Mouse (Mus musculus) kidney, postnatal 10 days (tissue): Measurements from ENCODE around the gene Nampt.
A peak's percentile ranks its signal among the peaks of the same experiment; 100 is the strongest.

Experiments
- DNase-seq: peaks from one replicate; pipeline ENCODE4 v3.0.0; 2021; ENCODE audit warnings: mixed read lengths

Nampt gene

GRCm38 (mm10) chr12:32819416-32819815, at the start of gene Nampt:
Gene Nampt, plus strand, starts transcription at chr12:32819545.
- peak; percentile 43 for DNase-seq

DNA sequence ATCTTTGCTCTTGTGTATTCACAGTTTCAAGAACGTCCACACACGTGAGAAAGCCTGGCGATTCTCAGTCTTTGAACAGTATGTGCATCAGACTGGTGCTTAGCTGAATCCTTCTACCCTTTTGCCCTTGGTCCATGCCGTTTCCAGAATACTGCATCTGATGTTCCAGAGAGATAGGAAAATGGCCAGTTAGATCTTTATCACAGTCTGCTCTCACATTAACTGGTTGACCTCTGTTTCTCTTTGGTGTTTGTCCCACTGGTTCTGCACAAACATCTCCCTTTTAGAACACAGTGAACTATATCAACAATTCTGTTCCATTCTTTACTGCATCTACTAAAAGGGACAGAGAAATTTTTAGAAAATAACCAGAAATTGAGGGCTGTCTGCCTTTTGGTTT, 48.6 kb upstream of the Nampt start:
- no peak for DNase-seq

- DNase-seq, result no peak
Observed at GRCm38 (mm10) chr12:32774592-32774991, 44.8 kb upstream of the Nampt start.

- no peak for DNase-seq
Observed at GRCm38 (mm10) chr12:32789092-32789491, 30.3 kb upstream of the Nampt start.

GRCm38 (mm10) chr12:32795765-32796471, 23.4 kb upstream of the Nampt start:
- no peak for DNase-seq

- no peak for DNase-seq
Observed at GRCm38 (mm10) chr12:32797438-32797837, 21.9 kb upstream of the Nampt start.

DNA sequence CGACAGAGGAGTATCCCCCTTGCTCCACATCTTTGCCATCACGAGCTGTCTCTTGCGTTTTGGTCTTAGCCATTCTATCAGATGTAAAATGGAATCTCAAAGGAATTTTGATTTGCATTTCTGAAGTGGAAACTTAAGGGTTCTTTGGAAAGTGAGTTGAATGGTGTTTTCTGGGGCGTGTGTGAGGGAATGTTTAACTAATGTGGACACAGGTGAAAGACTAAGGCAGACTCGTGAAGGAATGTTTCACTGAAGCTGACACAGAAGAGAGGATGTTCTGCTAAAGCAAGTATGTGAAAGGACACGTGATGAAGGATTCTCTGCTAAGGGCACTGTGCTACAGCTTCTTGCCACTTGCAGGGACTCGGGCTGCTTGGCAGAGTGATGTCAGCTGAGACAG, 18.3 kb upstream of the Nampt start:
- peak; percentile 11 for DNase-seq

DNA sequence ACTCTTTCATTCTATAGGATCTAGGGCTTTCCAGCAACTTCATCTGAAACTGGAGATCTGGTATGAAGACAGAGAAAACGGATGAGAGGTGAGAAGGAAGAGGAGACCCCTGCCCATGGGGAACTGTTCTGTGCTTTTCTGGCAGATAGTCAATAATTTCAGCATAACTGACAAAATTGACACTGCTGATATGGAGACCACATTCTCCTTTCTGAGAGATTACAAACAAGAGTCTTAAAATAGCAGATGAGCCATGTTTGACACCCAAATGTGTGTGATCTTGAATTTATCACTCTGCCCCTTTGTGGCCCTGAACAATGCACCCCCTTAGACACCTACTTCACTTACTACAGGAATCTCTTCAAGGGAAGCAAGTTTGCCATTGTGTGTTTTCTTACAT, 13.8 kb upstream of the Nampt start:
- DNase-seq, result no peak

DNA sequence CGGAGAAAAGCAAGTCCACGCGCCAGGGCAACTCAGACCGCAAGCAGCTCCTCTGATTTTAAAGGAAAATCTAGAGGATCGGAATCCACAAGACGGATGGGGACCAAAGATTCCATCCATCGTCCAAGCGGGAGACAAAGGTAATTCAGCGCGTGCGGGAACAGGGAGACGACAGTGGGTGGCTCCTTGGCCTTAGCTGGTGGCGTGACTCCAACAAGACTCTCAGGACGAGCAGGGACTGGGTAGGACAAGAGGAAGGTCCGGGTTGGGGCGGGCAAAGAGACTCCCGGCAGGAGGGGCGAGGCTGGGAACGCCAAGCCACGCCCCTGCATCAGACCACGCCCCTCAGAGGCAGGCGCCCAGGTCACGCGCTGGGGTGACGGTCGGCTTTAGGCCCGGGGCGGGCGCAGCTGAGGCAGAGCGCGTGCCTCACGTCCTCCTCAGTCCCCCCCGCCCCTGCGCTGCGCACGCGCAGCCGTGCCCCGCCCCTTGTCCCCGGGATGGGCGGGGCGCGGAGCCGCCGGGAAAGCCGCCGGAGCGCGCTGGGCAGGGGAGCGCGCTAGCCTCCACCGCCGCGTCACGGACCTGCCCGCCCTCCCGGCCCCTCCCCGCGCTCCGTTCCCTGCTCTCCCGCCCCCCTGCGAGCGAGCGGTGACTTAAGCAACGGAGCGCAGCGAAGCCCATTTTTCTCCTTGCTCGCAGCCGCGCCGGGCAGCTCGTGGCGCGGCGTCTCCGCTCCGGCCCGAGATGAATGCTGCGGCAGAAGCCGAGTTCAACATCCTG, 669 bp downstream of the Nampt start:
- peak; percentile 99 for DNase-seq

GRCm38 (mm10) chr12:32820688-32821503, 1.6 kb downstream of the Nampt start:
- peak; percentile 82 for DNase-seq

GRCm38 (mm10) chr12:32821504-32822011, 2.2 kb downstream of the Nampt start:
- no peak for DNase-seq

DNA sequence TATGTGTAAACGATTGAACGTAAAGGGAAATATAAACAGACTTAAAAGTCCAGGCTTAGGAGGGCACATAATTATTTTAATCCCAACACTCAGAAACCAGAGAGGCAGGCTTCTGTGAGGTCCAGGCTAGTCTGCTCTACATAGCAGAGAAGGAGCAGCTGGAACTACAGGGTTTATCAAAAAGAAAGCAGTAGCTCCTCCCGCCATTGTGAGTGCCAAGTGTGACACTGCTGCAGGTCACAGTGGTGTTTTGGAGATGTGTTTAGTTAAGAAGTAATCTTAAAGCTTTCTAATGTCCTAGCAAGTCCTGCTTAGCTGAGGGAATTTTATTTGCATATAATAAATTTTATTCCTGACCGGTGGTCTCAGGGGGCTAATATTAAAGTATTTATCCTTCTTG, 2.7 kb downstream of the Nampt start:
- DNase-seq, result no peak

DNA sequence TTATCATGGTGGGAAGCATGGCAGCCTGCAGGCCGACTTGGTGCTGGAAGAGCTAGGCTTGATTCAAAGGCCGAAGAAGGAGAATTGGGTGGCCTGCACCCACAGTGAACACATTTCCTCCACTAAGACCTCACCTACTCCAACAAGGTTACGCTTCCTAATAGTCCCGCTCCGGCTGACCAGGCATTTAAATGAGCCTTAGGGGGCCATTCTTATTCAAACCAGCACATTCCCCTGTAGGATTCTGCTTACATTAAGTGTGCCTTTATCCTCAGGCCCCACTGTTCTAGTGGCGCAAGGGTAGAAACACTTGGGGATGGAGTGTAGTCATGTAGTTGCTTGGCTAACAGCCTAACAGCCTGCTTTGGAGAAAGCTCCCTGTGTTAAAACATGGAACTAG, 5.2 kb downstream of the Nampt start:
- no peak for DNase-seq

GRCm38 (mm10) chr12:32826971-32827370, 7.6 kb downstream of the Nampt start:
- peak; percentile 80 for DNase-seq

GRCm38 (mm10) chr12:32828137-32828760, 8.9 kb downstream of the Nampt start:
- DNase-seq, result no peak

DNA sequence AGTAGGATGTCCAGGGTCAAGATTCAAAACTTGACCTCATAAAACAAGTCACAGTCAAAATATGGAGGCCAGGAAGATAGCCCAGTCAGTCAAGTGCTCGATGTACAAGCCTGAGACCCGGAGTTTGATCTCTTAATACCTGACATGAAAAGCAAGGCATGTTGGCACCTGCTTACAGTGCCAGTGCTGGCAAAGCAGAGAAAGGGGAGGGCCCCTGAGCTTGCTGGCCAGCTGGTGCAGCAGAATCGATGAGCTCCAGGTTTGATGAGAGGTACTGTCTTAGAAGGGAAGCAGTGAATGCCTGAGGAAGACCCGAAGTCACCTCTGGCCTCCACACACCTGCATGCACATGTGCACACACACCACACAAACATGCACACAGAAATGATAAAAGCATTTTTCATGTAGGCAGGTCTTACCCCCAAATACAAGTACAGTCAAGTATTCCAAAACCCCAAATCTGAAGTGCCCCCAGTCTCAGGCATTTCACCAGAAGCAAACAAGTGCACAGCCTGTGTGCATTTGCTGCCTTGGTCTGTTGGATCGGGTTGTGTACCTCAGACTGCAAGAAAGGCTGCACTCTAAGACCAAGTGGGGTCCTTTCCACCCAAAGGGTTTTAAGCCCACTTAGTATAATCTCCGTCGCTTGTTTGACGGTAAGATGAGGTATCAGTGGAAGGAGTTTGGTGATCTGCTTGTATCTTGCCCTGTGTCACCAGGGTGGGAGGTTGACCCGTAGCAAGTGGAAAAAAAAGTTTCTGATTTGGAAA, 10.2 kb downstream of the Nampt start:
- DNase-seq, result no peak

- no peak for DNase-seq
Observed at GRCm38 (mm10) chr12:32832076-32832475, 12.7 kb downstream of the Nampt start.

DNA sequence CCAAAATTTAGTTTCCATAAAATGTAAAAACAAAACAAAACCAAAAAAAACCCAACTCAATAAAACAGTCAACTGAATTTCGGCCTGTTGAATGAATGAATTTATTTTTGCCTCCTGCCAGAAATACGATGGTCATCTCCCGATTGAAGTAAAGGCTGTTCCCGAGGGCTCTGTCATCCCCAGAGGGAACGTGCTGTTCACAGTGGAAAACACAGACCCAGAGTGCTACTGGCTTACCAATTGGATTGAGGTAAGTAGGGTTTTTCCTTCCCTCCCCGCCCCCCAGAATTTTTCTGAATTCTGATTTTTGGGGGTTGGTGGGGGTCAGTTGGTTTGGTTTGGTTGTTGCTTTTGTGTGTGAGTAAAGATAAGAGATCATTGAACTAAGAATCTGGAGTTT, 15.4 kb downstream of the Nampt start:
- DNase-seq, result no peak

- DNase-seq, result peak; percentile 47
Observed at GRCm38 (mm10) chr12:32835235-32835634, 15.9 kb downstream of the Nampt start.

- no peak for DNase-seq
Observed at GRCm38 (mm10) chr12:32838406-32838805, 19.1 kb downstream of the Nampt start.

DNA sequence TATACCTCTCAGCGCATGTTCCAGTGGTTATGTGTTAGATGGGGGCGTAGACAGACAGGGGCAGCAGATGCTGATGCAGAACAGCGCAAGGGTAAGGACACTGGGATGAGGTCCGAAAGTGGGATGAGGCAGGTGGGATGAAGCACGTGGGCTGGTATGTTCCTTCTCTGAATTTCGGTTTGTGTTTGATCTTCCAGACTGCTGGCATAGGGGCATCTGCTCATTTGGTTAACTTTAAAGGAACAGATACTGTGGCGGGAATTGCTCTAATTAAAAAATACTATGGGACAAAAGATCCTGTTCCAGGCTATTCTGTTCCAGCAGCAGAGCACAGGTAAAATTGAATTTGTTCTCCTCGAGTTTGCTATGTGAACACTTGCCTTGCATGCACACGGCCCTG, 19.6 kb downstream of the Nampt start:
- no peak for DNase-seq

GRCm38 (mm10) chr12:32841442-32841900, 22.1 kb downstream of the Nampt start:
- no peak for DNase-seq
